Mouse (Mus musculus) splenic B cell, adult 2 months (primary cell): ENCODE measurements around the gene Olfr814.
"Not testable (repeated sequence)": the region's sequence is repeated elsewhere in the genome, so short reads cannot be mapped to it uniquely, and the experiment has no call there.

ENCODE experiments used
- DNase-seq: peaks from one replicate; pipeline ENCODE4 v3.0.0-alpha.2; 2011; ENCODE audit warnings: low read depth, low spot score
- H3K27me3 ChIP-seq: 2 replicates; pipeline ENCODE4 v1.6.1; 2012; ENCODE audit warnings: mild to moderate bottlenecking, low read length, moderate library complexity, mixed read lengths; ENCODE audit not compliant: control insufficient read depth, poor library complexity, insufficient read depth, severe bottlenecking
- H3K36me3 ChIP-seq: 2 replicates; pipeline ENCODE4 v1.6.1; 2012; ENCODE audit warnings: mild to moderate bottlenecking, low read length, moderate library complexity, mixed read lengths; ENCODE audit not compliant: control insufficient read depth, poor library complexity, insufficient read depth, severe bottlenecking

Olfr814 gene

DNA sequence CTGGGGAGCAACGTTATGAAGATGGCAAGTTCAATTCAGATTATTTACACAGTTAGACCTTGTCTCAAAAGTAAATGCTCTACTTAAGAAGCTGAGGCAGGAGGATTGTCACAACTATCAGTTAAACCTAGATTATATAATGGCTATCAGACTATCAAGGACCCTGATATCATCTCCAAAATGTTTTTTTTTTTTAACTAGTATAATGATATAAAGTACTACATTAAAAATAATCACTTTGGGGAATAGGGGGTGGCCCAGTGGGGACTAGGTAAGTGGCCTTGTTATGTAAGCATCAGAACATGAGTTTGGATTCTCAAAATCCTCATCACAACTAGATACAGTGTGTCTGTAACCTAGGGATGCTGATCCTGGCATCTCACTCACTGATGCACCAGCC lies at the start of gene Olfr814:
Olfr814 (minus strand) TSS at position 101 of the 400 bp plus-strand sequence.
- H3K36me3 ChIP-seq, H3K27me3 ChIP-seq, DNase-seq: not testable (repeated sequence)

GRCm38 (mm10) chr10:129915497-129915896 lies 35.8 kb upstream of the Olfr814 start, which contains the start of gene Olfr816:
Gene Olfr816 (minus strand): TSS chr10:129915597.
- no peak for DNase-seq
- Histone ChIP-seq H3K27me3 (no peaks in the 10 kb centered on the region), H3K36me3 (no peaks in the 10 kb centered on the region)

DNA sequence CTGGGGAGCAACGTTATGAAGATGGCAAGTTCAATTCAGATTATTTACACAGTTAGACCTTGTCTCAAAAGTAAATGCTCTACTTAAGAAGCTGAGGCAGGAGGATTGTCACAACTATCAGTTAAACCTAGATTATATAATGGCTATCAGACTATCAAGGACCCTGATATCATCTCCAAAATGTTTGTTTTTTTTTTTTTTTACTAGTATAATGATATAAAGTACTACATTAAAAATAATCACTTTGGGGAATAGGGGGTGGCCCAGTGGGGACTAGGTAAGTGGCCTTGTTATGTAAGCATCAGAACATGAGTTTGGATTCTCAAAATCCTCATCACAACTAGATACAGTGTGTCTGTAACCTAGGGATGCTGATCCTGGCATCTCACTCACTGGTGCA lies 26.1 kb upstream of the Olfr814 start, which contains the start of gene Olfr815:
Olfr815 (minus strand) TSS at position 101 of the 400 bp plus-strand sequence.
- DNase-seq, H3K27me3 ChIP-seq, H3K36me3 ChIP-seq: not testable (repeated sequence)

DNA sequence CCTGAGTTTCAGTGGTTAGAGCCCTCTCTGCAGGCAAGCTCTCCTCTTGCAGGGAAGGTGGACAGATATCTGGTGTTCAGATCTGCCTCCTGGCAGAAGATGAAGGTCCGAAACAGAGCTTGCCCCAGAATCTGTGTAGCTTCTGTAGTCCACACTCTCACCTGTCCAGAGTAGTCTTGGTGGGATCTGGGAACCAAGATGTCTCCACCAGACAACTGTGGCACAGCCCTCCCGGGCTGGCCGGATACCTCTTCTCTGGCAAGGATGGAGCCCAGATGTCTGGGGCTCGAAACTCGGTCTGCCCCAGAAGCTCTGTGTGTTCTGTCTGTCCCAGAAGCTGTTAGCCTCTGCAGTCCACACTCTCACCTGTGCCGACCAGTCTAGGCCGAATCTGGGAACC lies 6.3 kb upstream of the Olfr814 start:
- Histone ChIP-seq H3K27me3 (no peaks in the 10 kb centered on the region), H3K36me3 (no peaks in the 10 kb centered on the region)
- DNase-seq = no peak

DNA sequence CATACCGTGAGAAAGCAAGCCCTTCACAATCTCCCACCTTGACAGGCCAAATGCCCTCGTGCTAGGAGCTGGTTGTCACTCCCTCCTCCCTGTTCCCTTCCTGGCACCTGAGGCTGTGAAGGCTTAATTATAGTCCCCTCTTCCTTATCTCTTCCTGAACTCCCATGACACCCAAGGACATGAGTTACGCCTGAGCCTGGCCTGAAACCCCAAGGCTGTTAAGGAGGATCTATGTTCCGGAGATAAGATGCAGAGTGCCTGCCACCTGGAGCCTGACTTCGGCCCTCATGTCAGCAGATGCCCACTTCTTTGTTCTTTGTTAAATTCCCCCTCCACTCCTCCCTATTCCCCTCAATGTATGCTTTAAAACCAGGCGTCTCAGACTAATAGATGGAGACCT lies 5.8 kb upstream of the Olfr814 start:
- H3K36me3 ChIP-seq, DNase-seq, H3K27me3 ChIP-seq: not testable (repeated sequence)

DNA sequence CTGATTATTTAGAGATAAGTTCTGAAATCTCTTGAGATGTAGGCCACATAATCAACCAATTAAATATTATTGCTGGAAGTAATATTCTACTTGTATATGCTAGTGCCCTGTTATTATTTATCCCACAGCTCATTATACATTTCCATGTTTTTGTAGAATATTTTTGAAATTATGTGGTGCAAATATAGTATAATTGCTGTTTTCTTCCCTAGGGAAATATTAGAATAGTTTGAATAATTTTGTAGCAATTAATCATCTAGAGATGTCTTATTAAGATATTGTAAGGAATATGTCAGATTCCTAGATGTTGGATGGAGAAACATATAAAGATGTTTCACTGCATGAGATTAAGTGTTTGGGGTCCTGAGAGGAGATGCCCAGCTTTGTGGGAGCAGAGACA lies 24.6 kb downstream of the Olfr814 start, which contains the start of gene Olfr813:
Olfr813 (plus strand) TSS at position 301 of the 400 bp plus-strand sequence.
- Histone ChIP-seq H3K36me3 (no peaks in the 10 kb centered on the region), H3K27me3 (no peaks in the 10 kb centered on the region)
- no peak for DNase-seq

GRCm38 (mm10) chr10:129847343-129847742 lies 32.3 kb downstream of the Olfr814 start:
- DNase-seq = no peak
- Histone ChIP-seq H3K27me3 (no peaks in the 10 kb centered on the region), H3K36me3 (no peaks in the 10 kb centered on the region)

- no peaks in the 10 kb centered on the region for H3K36me3 ChIP-seq
- DNase-seq = no peak
- no peaks in the 10 kb centered on the region for H3K27me3 ChIP-seq
These were observed 33.7 kb downstream of the Olfr814 start, which contains the start of gene Olfr812 for GRCm38 (mm10) chr10:129845994-129846393. Gene Olfr812 (minus strand): TSS chr10:129846094.
